ENCODE assay signal across 7 mouse cellular contexts in the genomic region with DNA sequence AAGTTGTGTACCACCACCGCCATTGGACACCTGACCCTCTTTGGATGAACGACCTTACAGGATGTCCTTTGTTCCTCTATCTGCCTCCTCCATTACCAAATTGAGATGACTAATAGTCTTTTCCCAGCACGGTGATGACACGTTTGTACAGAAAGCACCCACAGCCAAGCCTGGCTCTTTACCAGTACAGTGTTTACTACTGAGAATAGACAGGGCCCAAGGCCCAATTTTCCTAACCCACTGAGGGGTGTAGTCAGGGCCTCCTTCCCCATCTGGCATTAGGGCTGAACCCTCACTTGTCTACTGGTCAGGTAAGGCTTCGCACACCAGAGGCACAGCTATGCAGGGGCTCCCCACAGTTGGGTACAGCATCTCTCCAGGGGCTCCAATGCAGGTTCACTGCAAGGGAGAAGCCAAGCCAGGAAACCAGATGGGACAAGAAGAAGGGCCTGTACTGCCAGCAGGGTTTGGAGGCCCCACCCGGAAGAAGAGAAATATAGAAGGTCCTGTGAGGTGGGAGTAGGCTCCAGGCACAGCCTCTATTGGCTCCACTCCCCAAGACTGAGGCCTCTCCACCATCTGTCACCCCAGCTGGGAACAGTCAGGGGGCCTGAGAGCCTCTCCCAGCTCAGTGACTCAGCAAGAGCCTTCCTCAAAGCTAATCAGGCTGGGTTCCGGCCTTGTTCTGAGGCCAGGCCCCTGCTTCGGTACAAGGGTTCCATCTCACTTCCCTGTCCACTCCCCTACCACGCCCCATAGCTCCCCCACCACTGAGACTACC. TPM values are rescaled to one million over a fixed set of nuclear protein-coding genes. Genes with fewer than 3 reads are reported as not detected.
DNase-seq lines count a peak whose midpoint lies in the region; ATAC-seq and TF ChIP-seq lines count a peak whose summit lies in the region.

No protein-coding gene starts in this region.

- peaks cover 13% of the 10 kb centered on the region for H3K4me1 ChIP-seq in forebrain, embryonic 10.5 days
- H3K4me1 ChIP-seq in heart, postnatal 0 days (ENCODE audit: control insufficient read depth, insufficient read depth), result peaks cover 21% of the 10 kb centered on the region
- H3K4me1 ChIP-seq in liver, embryonic 16.5 days (ENCODE audit: control insufficient read depth, low read depth, low read length), result peaks cover 28% of the 10 kb centered on the region

- H3K9ac ChIP-seq in heart, postnatal 0 days (replicated peaks; ENCODE audit: low read depth, low read length), result peak overlapping the region; percentile 51
- H3K9ac ChIP-seq in liver, embryonic 16.5 days (ENCODE audit: low read depth, low read length), result peak overlapping the region; percentile 54

- TF ChIP-seq POLR2A in brain, embryonic 14.5 days (IDR thresholded peaks at IDR 0.05; ENCODE audit: borderline replicate concordance, extremely low read depth, insufficient read depth, insufficient read length, poor library complexity, severe bottlenecking), result no peak

- H3K4me2 ChIP-seq in heart, postnatal 0 days (ENCODE audit: low read depth, low read length), result no peak overlapping the region
- H3K4me2 ChIP-seq in liver, embryonic 16.5 days (ENCODE audit: low read depth, low read length), result peak overlapping the region; percentile 49

- H3K36me3 ChIP-seq in forebrain, embryonic 10.5 days (replicated peaks), result peaks cover 28% of the 10 kb centered on the region
- H3K36me3 ChIP-seq in heart, postnatal 0 days (replicated peaks; ENCODE audit: control insufficient read depth, insufficient read depth, low read length), result 0 out of 2 replicates have a peak, but pooled peaks cover 6% of the 10 kb centered on the region
- peaks cover 5% of the 10 kb centered on the region; the same call in 1 of the 2 replicates for H3K36me3 ChIP-seq in liver, embryonic 16.5 days (ENCODE audit: control insufficient read depth, insufficient read depth)

- no peaks in the 10 kb centered on the region for H3K27me3 ChIP-seq in forebrain, embryonic 10.5 days (ENCODE audit: poor library complexity, severe bottlenecking)
- H3K27me3 ChIP-seq in heart, postnatal 0 days (ENCODE audit: control insufficient read depth, insufficient read depth, low read length), result no peaks in the 10 kb centered on the region
- no peaks in the 10 kb centered on the region for H3K27me3 ChIP-seq in liver, embryonic 16.5 days (ENCODE audit: control insufficient read depth, insufficient read depth, low read depth, low read length)

- no peak for TF ChIP-seq CTCF in brain, embryonic 14.5 days (IDR thresholded peaks at IDR 0.05; ENCODE audit: borderline replicate concordance, extremely low read depth, insufficient read depth, insufficient read length)
- no peak for TF ChIP-seq CTCF in heart, postnatal 0 days (IDR thresholded peaks at IDR 0.05; ENCODE audit: low read depth)

- no peak overlapping the region for H3K4me3 ChIP-seq in forebrain, embryonic 10.5 days
- no peak overlapping the region for H3K4me3 ChIP-seq in heart, postnatal 0 days (ENCODE audit: low read depth, low read length)
- H3K4me3 ChIP-seq in liver, embryonic 16.5 days (ENCODE audit: low read depth, low read length), result no peak overlapping the region

- peak; percentile 83 for ATAC-seq in heart, postnatal 0 days (ENCODE audit: insufficient read depth, low read depth)
- ATAC-seq in liver, embryonic 16.5 days (ENCODE audit: low read depth), result peak; percentile 92

- 80% methylated on average over 9 of the region's 9 CpGs for WGBS in forebrain, embryonic 10.5 days
- 30% methylated on average over 9 of the region's 9 CpGs for WGBS in heart, postnatal 0 days
- WGBS in liver, embryonic 16.5 days (ENCODE audit: insufficient replicate concordance), result 33% methylated on average over 9 of the region's 9 CpGs

- H3K27ac ChIP-seq in forebrain, embryonic 10.5 days, result peak overlapping the region; percentile 66
- H3K27ac ChIP-seq in heart, postnatal 0 days (ENCODE audit: low read depth), result peak overlapping the region; percentile 85
- peak overlapping the region; percentile 87 for H3K27ac ChIP-seq in liver, embryonic 16.5 days (ENCODE audit: low read length)

- peak; percentile 69 for DNase-seq in MN1 (ENCODE audit: low spot score)
- peak; percentile 87 for DNase-seq in brain, embryonic 14.5 days (ENCODE audit: low read depth)
- DNase-seq in forebrain, embryonic 10.5 days (ENCODE audit: extremely low spot score, low spot score), result no peak
- peak; percentile 73 for DNase-seq in heart, postnatal 0 days (ENCODE audit: low spot score)
- peak; percentile 79 to 85 for DNase-seq in kidney, postnatal 4 days
- peak; percentile 53 for DNase-seq in retina, embryonic 14.5 days (ENCODE audit: low spot score)

- H3K9me3 ChIP-seq in forebrain, embryonic 10.5 days, result no peaks in the 10 kb centered on the region
- no peaks in the 10 kb centered on the region for H3K9me3 ChIP-seq in heart, postnatal 0 days (replicated peaks; ENCODE audit: control insufficient read depth, low read length)
- no peaks in the 10 kb centered on the region for H3K9me3 ChIP-seq in liver, embryonic 16.5 days (replicated peaks; ENCODE audit: control insufficient read depth, low read length)

- TF ChIP-seq EP300 in heart, postnatal 0 days (IDR thresholded peaks at IDR 0.05; ENCODE audit: low read depth), result no peak

RNA-seq across cellular contexts. Expression of gene Mvp, which starts 6.0 kb away (rescaled TPM):
- polyA plus RNA-seq in brain, embryonic 14.5 days (2012; rRNA removed), result 3.5 and 4.3 TPM in 2 replicates
- polyA plus RNA-seq in forebrain, embryonic 10.5 days (2016; fragmentation: Nextera tagmentation; extraction: Ambion mirVana), result 3.3 TPM in 2 replicates
- total RNA-seq in heart, postnatal 0 days (2014; rRNA removed; ENCODE audit: low replicate concordance), result 24.2 and 32.5 TPM in 2 replicates
- 16.1 and 17.4 TPM in 2 replicates for polyA plus RNA-seq in heart, postnatal 0 days (2015; fragmentation: Nextera tagmentation; extraction: Ambion mirVana)
- polyA plus RNA-seq in liver, embryonic 16.5 days (2015; fragmentation: Nextera tagmentation; extraction: Ambion mirVana), result 7.7 and 8.9 TPM in 2 replicates

RNA-seq across cellular contexts. Expression of gene Pagr1b, which starts 7.9 kb away (rescaled TPM):
- 1.0 and 1.2 TPM in 2 replicates for polyA plus RNA-seq in brain, embryonic 14.5 days (2012; rRNA removed)
- not detected in 2 replicates for polyA plus RNA-seq in forebrain, embryonic 10.5 days (2016; fragmentation: Nextera tagmentation; extraction: Ambion mirVana)
- total RNA-seq in heart, postnatal 0 days (2014; rRNA removed; ENCODE audit: low replicate concordance), result not detected in 2 replicates
- polyA plus RNA-seq in heart, postnatal 0 days (2015; fragmentation: Nextera tagmentation; extraction: Ambion mirVana), result not detected in 2 replicates
- polyA plus RNA-seq in liver, embryonic 16.5 days (2015; fragmentation: Nextera tagmentation; extraction: Ambion mirVana), result not detected in 2 replicates

RNA-seq across cellular contexts. Expression of gene Pagr1a, which starts 8.7 kb away (rescaled TPM):
- 13.0 and 24.4 TPM in 2 replicates for polyA plus RNA-seq in brain, embryonic 14.5 days (2012; rRNA removed)
- polyA plus RNA-seq in forebrain, embryonic 10.5 days (2016; fragmentation: Nextera tagmentation; extraction: Ambion mirVana), result 92.7 and 121 TPM in 2 replicates
- total RNA-seq in heart, postnatal 0 days (2014; rRNA removed; ENCODE audit: low replicate concordance), result not detected in 2 replicates
- 21.7 and 44.8 TPM in 2 replicates for polyA plus RNA-seq in heart, postnatal 0 days (2015; fragmentation: Nextera tagmentation; extraction: Ambion mirVana)
- 17.2 and 24.3 TPM in 2 replicates for polyA plus RNA-seq in liver, embryonic 16.5 days (2015; fragmentation: Nextera tagmentation; extraction: Ambion mirVana)

RNA-seq across cellular contexts. Expression of gene Gm42742, which starts 12.5 kb away (rescaled TPM):
- polyA plus RNA-seq in brain, embryonic 14.5 days (2012; rRNA removed), result 77.9 and 87.6 TPM in 2 replicates
- polyA plus RNA-seq in forebrain, embryonic 10.5 days (2016; fragmentation: Nextera tagmentation; extraction: Ambion mirVana), result 32.6 and 46.7 TPM in 2 replicates
- 22.8 and 24.8 TPM in 2 replicates for total RNA-seq in heart, postnatal 0 days (2014; rRNA removed; ENCODE audit: low replicate concordance)
- 5.7 and 44.5 TPM in 2 replicates for polyA plus RNA-seq in heart, postnatal 0 days (2015; fragmentation: Nextera tagmentation; extraction: Ambion mirVana)
- polyA plus RNA-seq in liver, embryonic 16.5 days (2015; fragmentation: Nextera tagmentation; extraction: Ambion mirVana), result 10.7 and 17.7 TPM in 2 replicates

RNA-seq across cellular contexts. Expression of gene Prrt2, which starts 12.6 kb away (rescaled TPM):
- 71.4 and 81.2 TPM in 2 replicates for polyA plus RNA-seq in brain, embryonic 14.5 days (2012; rRNA removed)
- polyA plus RNA-seq in forebrain, embryonic 10.5 days (2016; fragmentation: Nextera tagmentation; extraction: Ambion mirVana), result 3.5 and 4.0 TPM in 2 replicates
- total RNA-seq in heart, postnatal 0 days (2014; rRNA removed; ENCODE audit: low replicate concordance), result not detected in 2 replicates
- polyA plus RNA-seq in heart, postnatal 0 days (2015; fragmentation: Nextera tagmentation; extraction: Ambion mirVana), result 0.23 and 1.1 TPM in 2 replicates
- polyA plus RNA-seq in liver, embryonic 16.5 days (2015; fragmentation: Nextera tagmentation; extraction: Ambion mirVana), result 0.24 and 0.67 TPM in 2 replicates
